Mouse (Mus musculus): ENCODE measurements around the gene C2cd4d.

DNA sequence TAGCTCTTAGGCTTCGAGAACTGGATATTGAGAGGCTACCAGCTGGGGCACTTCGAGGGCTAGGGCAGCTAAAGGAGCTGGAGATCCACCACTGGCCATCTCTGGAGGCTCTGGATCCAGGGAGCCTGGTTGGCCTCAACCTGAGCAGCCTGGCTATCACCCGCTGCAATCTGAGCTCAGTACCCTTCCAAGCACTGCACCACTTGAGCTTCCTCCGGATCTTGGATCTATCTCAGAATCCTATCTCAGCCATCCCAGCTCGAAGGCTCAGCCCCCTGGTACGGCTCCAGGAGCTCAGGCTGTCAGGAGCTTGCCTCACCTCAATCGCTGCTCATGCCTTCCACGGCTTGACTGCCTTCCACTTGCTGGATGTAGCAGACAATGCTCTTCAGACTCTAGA is 40.2 kb downstream of the C2cd4d start:
- TF ChIP-seq EP300 (IDR thresholded peaks at IDR 0.05; ENCODE audit: insufficient read depth, low read depth, low read length), result no peak
- no peak for TF ChIP-seq POLR2A (IDR thresholded peaks at IDR 0.05; ENCODE audit: insufficient read depth, low read length)
